In genomic region chr14:99121584-99122339, GRCm38 (mm10) we compare ENCODE assay signal across 19 mouse cellular contexts.
"Had no signal": no experiment of that assay in that cellular context is flagged by ENCODE, and none has a peak within 500 bp of the region (broad histone marks: within the 10 kb centered on the region; RNA-seq: fewer than 3 reads in every experiment).

No protein-coding gene starts in this region.

- H3K9ac ChIP-seq: liver, embryonic 14.5 days; lung, embryonic 14.5 days; midbrain, embryonic 13.5 days; midbrain, embryonic 15.5 days; neural tube, embryonic 13.5 days; neural tube, embryonic 15.5 days; stomach, embryonic 15.5 days had no signal

- H3K27ac ChIP-seq: liver, embryonic 14.5 days; midbrain, embryonic 10.5 days; midbrain, embryonic 13.5 days; midbrain, embryonic 15.5 days; neural tube, embryonic 13.5 days; neural tube, embryonic 15.5 days; stomach, embryonic 15.5 days; stomach, postnatal 0 days had no signal

- DNase-seq: lung, adult 18-20 months; lung, embryonic 14.5 days; lung, postnatal 10 days; lung, postnatal 4 days; retina, postnatal 1 day; right cerebral cortex, adult 18-20 months; right cerebral cortex, postnatal 25 days; right cerebral cortex, postnatal 4 days; thymus, adult 2 months; thymus, postnatal 36 days had no signal

- H3K4me2 ChIP-seq: lung, embryonic 14.5 days; midbrain, embryonic 13.5 days; midbrain, embryonic 15.5 days; neural tube, embryonic 13.5 days; neural tube, embryonic 15.5 days; stomach, embryonic 15.5 days had no signal

- ATAC-seq: midbrain, embryonic 13.5 days; midbrain, embryonic 15.5 days had no signal

- H3K4me3 ChIP-seq: midbrain, embryonic 10.5 days; midbrain, embryonic 13.5 days; midbrain, embryonic 15.5 days; myocyte; neural tube, embryonic 13.5 days; neural tube, embryonic 15.5 days; stomach, embryonic 15.5 days had no signal

- H3K27me3 ChIP-seq: midbrain, embryonic 13.5 days; midbrain, embryonic 15.5 days; neural tube, embryonic 13.5 days; neural tube, embryonic 15.5 days; stomach, embryonic 15.5 days had no signal

- H3K9me3 ChIP-seq: midbrain, embryonic 10.5 days; midbrain, embryonic 13.5 days; midbrain, embryonic 15.5 days; neural tube, embryonic 13.5 days; neural tube, embryonic 15.5 days; stomach, embryonic 15.5 days had no signal

- H3K4me1 ChIP-seq: midbrain, embryonic 10.5 days; midbrain, embryonic 13.5 days; midbrain, embryonic 15.5 days; neural tube, embryonic 13.5 days; neural tube, embryonic 15.5 days; stomach, embryonic 15.5 days had no signal
